9 mouse cellular contexts compared by ENCODE assay signal in the genomic region with DNA sequence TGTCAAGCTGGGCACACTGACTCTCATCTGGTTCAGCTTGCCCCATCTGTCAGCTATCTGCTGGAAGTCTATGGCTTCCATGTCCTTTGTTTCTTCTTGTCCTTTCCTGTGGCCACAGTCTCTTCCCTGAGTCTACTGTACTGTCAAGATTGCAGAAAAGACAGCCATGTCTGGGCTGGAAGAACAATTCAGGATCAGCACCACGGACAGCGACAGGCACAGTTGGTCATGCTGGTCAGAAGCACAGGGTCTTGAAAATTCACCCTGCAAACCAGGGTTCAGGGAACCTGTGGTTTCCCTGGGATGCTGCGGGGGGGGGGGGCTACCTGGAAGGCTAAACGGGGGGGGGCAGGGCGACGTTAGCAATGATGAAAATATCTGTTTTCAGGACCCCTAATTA. TPM values are rescaled to one million over a fixed set of nuclear protein-coding genes. Genes with fewer than 3 reads are reported as not detected.
DNase-seq lines count a peak whose midpoint lies in the region; ATAC-seq lines count a peak whose summit lies in the region.
"Had no signal": no experiment of that assay in that cellular context is flagged by ENCODE, and none has a peak within 500 bp of the region (broad histone marks: within the 10 kb centered on the region; RNA-seq: fewer than 3 reads in every experiment).

No protein-coding gene starts in this region.

- no peaks in the 10 kb centered on the region for H3K9me3 ChIP-seq in heart, embryonic 12.5 days (replicated peaks)

- ATAC-seq in heart, embryonic 12.5 days (ENCODE audit: insufficient number of reproducible peaks, low FRiP score), result no peak
- ATAC-seq in hematopoietic stem cell, adult 5-6 weeks (replicated peaks in 1 of 2; ENCODE audit: insufficient read depth in 1 of 2, low FRiP score in 2 of 2, low TSS enrichment in 1 of 2, low read depth in 1 of 2, poor library complexity in 2 of 2, severe bottlenecking in 2 of 2), result 0 out of 4 replicates have a peak, but pooled peaks have one; percentile 37 to 53

- no peak overlapping the region for H3K9ac ChIP-seq in heart, embryonic 12.5 days

- no peaks in the 10 kb centered on the region for H3K4me1 ChIP-seq in heart, embryonic 12.5 days (replicated peaks)

- WGBS in heart, embryonic 12.5 days, result 0% methylated on average over 6 of the region's 6 CpGs

- peak; percentile 85 for DNase-seq in heart, postnatal 4 days
- DNase-seq in 3T3-L1 (ENCODE audit: low read depth, low spot score) (peak; percentile 75), NIH3T3 (ENCODE audit: low read depth) (peak; percentile 93)
- peak; percentile 58 for DNase-seq in naive thymus-derived CD4-positive, alpha-beta T cell, adult 2 months (ENCODE audit: low read depth)
- DNase-seq in frontal cortex, postnatal 36 days (ENCODE audit: low spot score in 2 of 2), result no peak
- no peak for DNase-seq in frontal cortex, postnatal 25 days (ENCODE audit: low spot score in 2 of 2)

- no peak overlapping the region for H3K4me2 ChIP-seq in heart, embryonic 12.5 days

- no peaks in the 10 kb centered on the region for H3K36me3 ChIP-seq in heart, embryonic 12.5 days

- no peak overlapping the region for H3K27ac ChIP-seq in heart, embryonic 12.5 days (ENCODE audit: poor library complexity, severe bottlenecking)

- peaks cover 72% of the 10 kb centered on the region for H3K27me3 ChIP-seq in heart, embryonic 12.5 days (replicated peaks)

- no peak overlapping the region for H3K4me3 ChIP-seq in heart, embryonic 12.5 days

RNA-seq across cellular contexts. Expression of a gene that starts 9.4 kb away (rescaled TPM):
- under 1 TPM in 1 of 2 experiments, not detected in 1; 0.05 TPM for total RNA-seq in heart, postnatal 4 days (2021)
- not detected in 2 replicates for polyA plus RNA-seq in heart, embryonic 12.5 days (2016; fragmentation: Nextera tagmentation; extraction: Ambion mirVana)
- not detected in 2 replicates for total RNA-seq in hematopoietic stem cell, adult 5-6 weeks (2017)
- polyA plus RNA-seq: heart, embryonic 14.5 days had no signal

RNA-seq across cellular contexts. Expression of a gene that starts 13.5 kb away (rescaled TPM):
- 10 to 100 TPM; 26.1 to 27.2 TPM for total RNA-seq in heart, postnatal 4 days (2021)
- 37.9 and 42.4 TPM in 2 replicates for polyA plus RNA-seq in heart, embryonic 12.5 days (2016; fragmentation: Nextera tagmentation; extraction: Ambion mirVana)
- 22.0 and 48.2 TPM in 2 replicates for total RNA-seq in hematopoietic stem cell, adult 5-6 weeks (2017)

RNA-seq across cellular contexts. Expression of a gene that starts 22.6 kb away (rescaled TPM):
- 100 to 1,000 TPM; 119 to 131 TPM for total RNA-seq in heart, postnatal 4 days (2021)
- 76.4 and 79.9 TPM in 2 replicates for polyA plus RNA-seq in heart, embryonic 12.5 days (2016; fragmentation: Nextera tagmentation; extraction: Ambion mirVana)
- total RNA-seq in hematopoietic stem cell, adult 5-6 weeks (2017), result 332 and 415 TPM in 2 replicates

RNA-seq across cellular contexts. Expression of a gene that starts 42.0 kb away (rescaled TPM):
- total RNA-seq in heart, postnatal 4 days (2021), result 10 to 100 TPM; 20.3 to 24.3 TPM
- polyA plus RNA-seq in heart, embryonic 12.5 days (2016; fragmentation: Nextera tagmentation; extraction: Ambion mirVana), result 4.0 TPM in 1 of 2 replicates, not detected in the other
- not detected in 2 replicates for total RNA-seq in hematopoietic stem cell, adult 5-6 weeks (2017)
- polyA plus RNA-seq: heart, embryonic 14.5 days had no signal

RNA-seq across cellular contexts. Expression of a gene that starts 43.8 kb away (rescaled TPM):
- total RNA-seq in heart, postnatal 4 days (2021), result 10 to 100 TPM; 38.0 to 38.3 TPM
- polyA plus RNA-seq in heart, embryonic 12.5 days (2016; fragmentation: Nextera tagmentation; extraction: Ambion mirVana), result 31.4 and 33.2 TPM in 2 replicates
- total RNA-seq in hematopoietic stem cell, adult 5-6 weeks (2017), result 25.9 and 28.0 TPM in 2 replicates

Comparison
In these comparisons a context has a peak if more than half of its experiments do, and no peak if none do; other contexts are left out.
1. DNase-seq: peak in heart, postnatal 4 days (single experiment), 3T3-L1 (single experiment), NIH3T3 (single experiment) and naive thymus-derived CD4-positive, alpha-beta T cell, adult 2 months (single experiment); none in frontal cortex, postnatal 36 days (0 of 2) and frontal cortex, postnatal 25 days (0 of 2).